Mouse (Mus musculus) ES-Bruce4 (cell line): ENCODE data around the gene Spata17. TPM values are rescaled to one million over a fixed set of nuclear protein-coding genes. Genes with fewer than 3 reads are reported as not detected.

ENCODE experiments used
- H3K27ac ChIP-seq: 2 replicates; pipeline ENCODE4 v1.5.1; 2012; ENCODE audit warnings: low read length, inconsistent platforms; ENCODE audit not compliant: insufficient read depth
- H3K27me3 ChIP-seq: 2 replicates; pipeline ENCODE4 v1.6.1; 2012; ENCODE audit warnings: mild to moderate bottlenecking, low read length, inconsistent platforms; ENCODE audit not compliant: control insufficient read depth, poor library complexity, insufficient read depth, severe bottlenecking
- H3K36me3 ChIP-seq: 2 replicates; pipeline ENCODE4 v1.6.1; 2012; ENCODE audit warnings: inconsistent platforms, mild to moderate bottlenecking, low read length, moderate library complexity; ENCODE audit not compliant: control insufficient read depth, poor library complexity, insufficient read depth, severe bottlenecking
- H3K4me1 ChIP-seq: one replicate; pipeline ENCODE4 v1.8.1; 2011; ENCODE audit warnings: low read length; ENCODE audit not compliant: control insufficient read depth, insufficient read depth
- H3K4me3 ChIP-seq: 2 replicates; pipeline ENCODE4 v1.5.1; 2011; ENCODE audit warnings: low read depth, mild to moderate bottlenecking, low read length
- H3K9ac ChIP-seq: 2 replicates; pipeline ENCODE4 v1.6.1; 2012; ENCODE audit warnings: low read depth, mild to moderate bottlenecking, inconsistent platforms; ENCODE audit not compliant: poor library complexity, severe bottlenecking
- H3K9me3 ChIP-seq: replicated peaks from 2 replicates; pipeline ENCODE4 v1.6.1; 2012; ENCODE audit warnings: mild to moderate bottlenecking, low read length, inconsistent platforms; ENCODE audit not compliant: control insufficient read depth, poor library complexity, insufficient read depth, severe bottlenecking
- CTCF ChIP-seq: IDR thresholded peaks from one replicate; pipeline ENCODE4 v1.8.1; 2011; ENCODE audit warnings: low read depth, low read length
- EP300 ChIP-seq: IDR thresholded peaks from 2 replicates; pipeline ENCODE4 v1.6.1; 2011; ENCODE audit warnings: low read depth, low read length; ENCODE audit not compliant: insufficient read depth
- POLR2A ChIP-seq: IDR thresholded peaks from one replicate; pipeline ENCODE4 v1.8.1; 2011; ENCODE audit warnings: low read length; ENCODE audit not compliant: insufficient read depth
- polyA plus RNA-seq: library from polyadenylated mRNA; stranded (reverse); fragments of >200 nt; gene quantifications from 2 replicates; pipeline ENCODE4 v1.2.4, GENCODE M21; 2011; ENCODE audit warnings: low read depth; ENCODE audit not compliant: missing spikeins, insufficient read depth, insufficient read length

Gene Spata17
- polyA plus RNA-seq, 1 experiment: not detected

- no peaks in the 10 kb centered on the region for H3K9me3 ChIP-seq
- H3K27me3 ChIP-seq: no peaks in the 10 kb centered on the region
- TF ChIP-seq EP300 (no peak), POLR2A (no peak), CTCF (no peak)
- H3K36me3 ChIP-seq: no peaks in the 10 kb centered on the region
- H3K27ac ChIP-seq: no peak overlapping the region
- H3K4me1 ChIP-seq: no peaks in the 10 kb centered on the region
- no peak overlapping the region for H3K4me3 ChIP-seq
- no peak overlapping the region for H3K9ac ChIP-seq
Measured at GRCm38 (mm10) chr1:187155658-187156057, 59.6 kb downstream of the Spata17 start.

- Histone ChIP-seq H3K9ac (no peak overlapping the region), H3K4me3 (no peak overlapping the region), H3K4me1 (no peaks in the 10 kb centered on the region), H3K36me3 (no peaks in the 10 kb centered on the region), H3K27me3 (no peaks in the 10 kb centered on the region), H3K9me3 (no peaks in the 10 kb centered on the region), H3K27ac (no peak overlapping the region)
- TF ChIP-seq CTCF (no peak), EP300 (no peak), POLR2A (no peak)
Measured at GRCm38 (mm10) chr1:187153681-187154080, 61.6 kb downstream of the Spata17 start.

- H3K4me3 ChIP-seq: no peak overlapping the region
Measured at GRCm38 (mm10) chr1:187152571-187152970, 62.7 kb downstream of the Spata17 start.

GRCm38 (mm10) chr1:187142984-187143383 is 72.3 kb downstream of the Spata17 start:
- no peaks in the 10 kb centered on the region for H3K4me1 ChIP-seq
- no peak overlapping the region for H3K9ac ChIP-seq
- no peak overlapping the region for H3K27ac ChIP-seq
- no peaks in the 10 kb centered on the region for H3K36me3 ChIP-seq
- no peaks in the 10 kb centered on the region for H3K9me3 ChIP-seq
- TF ChIP-seq POLR2A (no peak), CTCF (no peak), EP300 (no peak)
- H3K27me3 ChIP-seq: no peaks in the 10 kb centered on the region
- H3K4me3 ChIP-seq: no peak overlapping the region

More at GRCm38 (mm10) chr1:187152571-187152970, 62.7 kb downstream of the Spata17 start:
- TF ChIP-seq POLR2A (no peak), EP300 (no peak), CTCF (no peak)
- Histone ChIP-seq H3K27ac (no peak overlapping the region), H3K4me1 (no peaks in the 10 kb centered on the region), H3K9me3 (no peaks in the 10 kb centered on the region), H3K27me3 (no peaks in the 10 kb centered on the region), H3K9ac (no peak overlapping the region), H3K36me3 (no peaks in the 10 kb centered on the region)

GRCm38 (mm10) chr1:187137426-187137825 is 77.8 kb downstream of the Spata17 start:
- Histone ChIP-seq H3K36me3 (no peaks in the 10 kb centered on the region), H3K9me3 (no peaks in the 10 kb centered on the region), H3K4me1 (no peaks in the 10 kb centered on the region), H3K27me3 (no peaks in the 10 kb centered on the region), H3K9ac (no peak overlapping the region), H3K27ac (no peak overlapping the region), H3K4me3 (no peak overlapping the region)
- TF ChIP-seq POLR2A: no peak
- TF ChIP-seq CTCF: peak; percentile 8

- no peak overlapping the region for H3K4me3 ChIP-seq
- H3K36me3 ChIP-seq: no peaks in the 10 kb centered on the region
- TF ChIP-seq EP300: no peak
- TF ChIP-seq CTCF: no peak
- TF ChIP-seq POLR2A: no peak
- H3K4me1 ChIP-seq: no peaks in the 10 kb centered on the region
- H3K27me3 ChIP-seq: no peaks in the 10 kb centered on the region
- no peak overlapping the region for H3K9ac ChIP-seq
- no peaks in the 10 kb centered on the region for H3K9me3 ChIP-seq
- H3K27ac ChIP-seq: no peak overlapping the region
Measured at GRCm38 (mm10) chr1:187135887-187136286, 79.4 kb downstream of the Spata17 start.
